Mouse (Mus musculus) heart, embryonic 13.5 days (tissue): ENCODE results near the gene Hscb. TPM values are rescaled to one million over a fixed set of nuclear protein-coding genes. Genes with fewer than 3 reads are reported as not detected.
A peak's percentile ranks its signal among the peaks of the same experiment; 100 is the strongest.

Source experiments
- ATAC-seq: fragments of 200-750 bp; cut with Nextera tagmentation; 2 replicates; pipeline ENCODE4 v1.8.0; 2017; ENCODE audit warnings: moderate TSS enrichment; ENCODE audit not compliant: insufficient number of reproducible peaks, low FRiP score, low TSS enrichment; ENCODE audit errors: extremely low read depth
- H3K27ac ChIP-seq: fragments of 300-500 bp; sonication (generic); replicated peaks from 2 replicates; pipeline ENCODE4 v1.5.1; 2015; ENCODE audit warnings: moderate library complexity, mild to moderate bottlenecking, inconsistent platforms
- H3K27me3 ChIP-seq: fragments of 300-500 bp; sonication (generic); replicated peaks from 2 replicates; pipeline ENCODE4 v1.6.1; 2015; ENCODE audit warnings: mild to moderate bottlenecking, inconsistent platforms
- H3K36me3 ChIP-seq: fragments of 300-500 bp; sonication (generic); 2 replicates; pipeline ENCODE4 v1.6.1; 2015; ENCODE audit warnings: mild to moderate bottlenecking, inconsistent platforms
- H3K4me1 ChIP-seq: fragments of 300-500 bp; sonication (generic); 2 replicates; pipeline ENCODE4 v1.6.1; 2015; ENCODE audit warnings: inconsistent platforms
- H3K4me2 ChIP-seq: fragments of 300-500 bp; sonication (generic); 2 replicates; pipeline ENCODE4 v1.6.1; 2015; ENCODE audit warnings: inconsistent platforms, mild to moderate bottlenecking, moderate library complexity
- H3K4me3 ChIP-seq: fragments of 300-500 bp; sonication (generic); 2 replicates; pipeline ENCODE4 v1.5.1; 2015; ENCODE audit warnings: moderate library complexity, mild to moderate bottlenecking, inconsistent platforms
- H3K9ac ChIP-seq: fragments of 300-500 bp; sonication (generic); 2 replicates; pipeline ENCODE4 v1.6.1; 2015; ENCODE audit warnings: inconsistent platforms, mild to moderate bottlenecking, moderate library complexity
- H3K9me3 ChIP-seq: fragments of 300-500 bp; sonication (generic); 2 replicates; pipeline ENCODE4 v1.6.1; 2016; ENCODE audit warnings: inconsistent platforms
- WGBS: fragments of 180-500 bp; shearing (Covaris S2); methylation state at CpG from one replicate; pipeline ENCODE4 v1.1.7; 2015; ENCODE audit warnings: mixed read lengths; 5-methylcytosine and 5-hydroxymethylcytosine counted together
- polyA plus RNA-seq: library from polyadenylated mRNA; unstranded; fragments of >200 nt; fragmentation: Nextera tagmentation; extraction: Ambion mirVana; gene quantifications from 2 replicates; pipeline ENCODE4 v1.2.1, GENCODE M21; 2015

Gene Hscb
- polyA plus RNA-seq, 1 experiment from 2014 or later: 29.7 TPM

DNA sequence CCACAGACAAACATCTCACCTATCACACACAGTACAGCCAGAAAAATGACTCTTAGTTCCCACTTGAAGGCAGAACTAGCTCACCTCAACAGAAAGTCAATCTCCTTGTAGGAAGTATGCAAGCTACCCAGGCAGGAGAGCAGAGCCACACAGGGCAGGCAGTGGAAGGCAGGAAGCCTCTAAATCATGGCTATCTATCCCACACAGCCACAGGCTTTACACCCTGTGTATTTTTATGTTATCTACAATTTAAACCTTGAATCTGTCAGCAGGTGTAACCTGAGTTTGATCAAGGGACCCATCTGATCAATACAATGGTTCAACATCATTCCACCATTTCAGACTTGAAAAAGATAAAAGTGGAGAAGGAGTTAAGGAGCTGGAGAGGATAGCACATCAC is 36.8 kb downstream of the Hscb start:
- peaks cover 77% of the 10 kb centered on the region for H3K36me3 ChIP-seq

DNA sequence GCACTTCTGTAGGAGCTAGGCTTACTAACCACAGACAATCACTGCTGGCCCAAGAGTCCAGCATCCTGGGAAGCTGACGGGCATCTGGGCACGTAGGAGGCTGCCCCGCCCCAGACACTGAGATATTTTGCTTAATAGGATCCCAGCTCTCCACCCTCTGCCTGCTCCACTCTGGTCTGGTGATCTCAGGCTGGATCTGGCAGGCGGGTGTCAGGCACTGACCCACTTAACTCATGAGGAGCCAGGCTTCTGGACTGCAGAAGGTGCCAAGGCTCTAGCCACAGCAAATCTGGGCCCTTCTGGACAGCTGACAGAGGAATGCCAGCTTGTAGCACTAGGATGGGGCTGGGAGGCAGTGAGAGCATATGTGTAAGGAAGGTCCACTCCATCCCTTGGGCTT is 37.4 kb downstream of the Hscb start:
- Histone ChIP-seq H3K4me2 (no peak overlapping the region), H3K9me3 (no peaks in the 10 kb centered on the region), H3K27ac (no peak overlapping the region), H3K4me1 (peaks cover 52% of the 10 kb centered on the region), H3K9ac (no peak overlapping the region; the same call in 1 of the 2 replicates), H3K27me3 (no peaks in the 10 kb centered on the region), H3K36me3 (peaks cover 79% of the 10 kb centered on the region), H3K4me3 (no peak overlapping the region)
- 73% methylated on average over 4 of the region's 4 CpGs for WGBS
- no peak for ATAC-seq

More for the DNA sequence above, 36.8 kb downstream of the Hscb start:
- Histone ChIP-seq H3K27ac (no peak overlapping the region), H3K27me3 (no peaks in the 10 kb centered on the region), H3K4me2 (no peak overlapping the region), H3K4me1 (peaks cover 54% of the 10 kb centered on the region), H3K9ac (no peak overlapping the region; the same call in none of the 2 replicates), H3K4me3 (no peak overlapping the region), H3K9me3 (no peaks in the 10 kb centered on the region)
- ATAC-seq: no peak

GRCm38 (mm10) chr5:110801036-110801624 is 38.4 kb downstream of the Hscb start:
- Histone ChIP-seq H3K9ac (no peak overlapping the region), H3K4me2 (no peak overlapping the region), H3K27ac (no peak overlapping the region), H3K9me3 (no peaks in the 10 kb centered on the region), H3K27me3 (no peaks in the 10 kb centered on the region), H3K36me3 (peaks cover 79% of the 10 kb centered on the region), H3K4me1 (peaks cover 41% of the 10 kb centered on the region), H3K4me3 (no peak overlapping the region)
- ATAC-seq: no peak
- WGBS: 84% methylated on average over 3 of the region's 3 CpGs

DNA sequence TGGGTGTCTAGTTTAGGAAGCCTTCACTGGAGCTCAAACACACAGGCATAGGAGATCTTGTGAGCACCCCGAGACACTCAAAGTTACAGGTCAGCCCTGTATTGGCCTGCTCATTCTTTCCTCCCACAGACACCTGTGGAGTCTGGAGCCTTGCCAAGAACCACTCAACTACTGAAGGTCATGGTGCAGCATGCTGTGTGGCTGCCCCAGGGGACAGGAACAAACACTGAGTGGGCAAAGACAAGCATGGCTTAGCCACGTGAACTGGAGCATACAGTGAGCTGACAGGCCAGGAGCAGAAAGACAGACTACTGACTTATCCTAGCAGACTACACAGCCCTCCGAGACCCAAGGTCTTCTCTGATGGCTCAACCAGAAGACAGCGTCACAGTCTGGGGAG is 41.9 kb downstream of the Hscb start:
- Histone ChIP-seq H3K36me3 (peaks cover 90% of the 10 kb centered on the region), H3K9ac (0 out of 2 replicates have a peak overlapping the region, but pooled peaks have one; percentile 40), H3K27ac (peak overlapping the region; percentile 45; the same call in 1 of the 2 replicates), H3K4me2 (no peak overlapping the region), H3K4me3 (no peak overlapping the region), H3K27me3 (no peaks in the 10 kb centered on the region), H3K4me1 (peaks cover 26% of the 10 kb centered on the region), H3K9me3 (no peaks in the 10 kb centered on the region)
- ATAC-seq: no peak
- 50% methylated on average over 4 of the region's 4 CpGs for WGBS

GRCm38 (mm10) chr5:110794363-110794762 is 45.2 kb downstream of the Hscb start:
- no peak overlapping the region for H3K4me2 ChIP-seq
- H3K27ac ChIP-seq: no peak overlapping the region
- peaks cover 99% of the 10 kb centered on the region for H3K36me3 ChIP-seq
- no peaks in the 10 kb centered on the region for H3K9me3 ChIP-seq
- no peak for ATAC-seq
- H3K9ac ChIP-seq: no peak overlapping the region
- no peaks in the 10 kb centered on the region for H3K27me3 ChIP-seq
- 88% methylated on average over 7 of the region's 7 CpGs for WGBS
- H3K4me3 ChIP-seq: no peak overlapping the region
- peaks cover 12% of the 10 kb centered on the region for H3K4me1 ChIP-seq

- H3K27ac ChIP-seq: no peak overlapping the region
- no peaks in the 10 kb centered on the region for H3K4me1 ChIP-seq
- ATAC-seq: peak; percentile 39; the same call in 1 of the 2 replicates
- H3K4me3 ChIP-seq: no peak overlapping the region
- H3K9ac ChIP-seq: no peak overlapping the region
- H3K9me3 ChIP-seq: no peaks in the 10 kb centered on the region
- 56% methylated on average over 5 of the region's 5 CpGs for WGBS
- H3K36me3 ChIP-seq: peaks cover 90% of the 10 kb centered on the region
- no peaks in the 10 kb centered on the region for H3K27me3 ChIP-seq
- H3K4me2 ChIP-seq: no peak overlapping the region
Observed at GRCm38 (mm10) chr5:110788684-110789083, 50.9 kb downstream of the Hscb start.

- Histone ChIP-seq H3K9ac (no peak overlapping the region), H3K27ac (no peak overlapping the region), H3K9me3 (no peaks in the 10 kb centered on the region), H3K27me3 (no peaks in the 10 kb centered on the region), H3K4me1 (peaks cover under 1% of the 10 kb centered on the region), H3K4me3 (no peak overlapping the region), H3K4me2 (no peak overlapping the region), H3K36me3 (peaks cover 66% of the 10 kb centered on the region)
- no peak for ATAC-seq
- 73% methylated on average over 11 of the region's 11 CpGs for WGBS
Observed at GRCm38 (mm10) chr5:110786081-110786835, 53.3 kb downstream of the Hscb start.

- peaks cover 42% of the 10 kb centered on the region for H3K36me3 ChIP-seq
- no peak overlapping the region for H3K4me2 ChIP-seq
- no peak overlapping the region for H3K4me3 ChIP-seq
- H3K27me3 ChIP-seq: no peaks in the 10 kb centered on the region
- no peak for ATAC-seq
- no peak overlapping the region for H3K9ac ChIP-seq
- H3K4me1 ChIP-seq: peaks cover 21% of the 10 kb centered on the region
- H3K27ac ChIP-seq: no peak overlapping the region
- H3K9me3 ChIP-seq: no peaks in the 10 kb centered on the region
- WGBS: 75% methylated on average over 8 of the region's 8 CpGs
Observed at GRCm38 (mm10) chr5:110783150-110783549, 56.4 kb downstream of the Hscb start.

DNA sequence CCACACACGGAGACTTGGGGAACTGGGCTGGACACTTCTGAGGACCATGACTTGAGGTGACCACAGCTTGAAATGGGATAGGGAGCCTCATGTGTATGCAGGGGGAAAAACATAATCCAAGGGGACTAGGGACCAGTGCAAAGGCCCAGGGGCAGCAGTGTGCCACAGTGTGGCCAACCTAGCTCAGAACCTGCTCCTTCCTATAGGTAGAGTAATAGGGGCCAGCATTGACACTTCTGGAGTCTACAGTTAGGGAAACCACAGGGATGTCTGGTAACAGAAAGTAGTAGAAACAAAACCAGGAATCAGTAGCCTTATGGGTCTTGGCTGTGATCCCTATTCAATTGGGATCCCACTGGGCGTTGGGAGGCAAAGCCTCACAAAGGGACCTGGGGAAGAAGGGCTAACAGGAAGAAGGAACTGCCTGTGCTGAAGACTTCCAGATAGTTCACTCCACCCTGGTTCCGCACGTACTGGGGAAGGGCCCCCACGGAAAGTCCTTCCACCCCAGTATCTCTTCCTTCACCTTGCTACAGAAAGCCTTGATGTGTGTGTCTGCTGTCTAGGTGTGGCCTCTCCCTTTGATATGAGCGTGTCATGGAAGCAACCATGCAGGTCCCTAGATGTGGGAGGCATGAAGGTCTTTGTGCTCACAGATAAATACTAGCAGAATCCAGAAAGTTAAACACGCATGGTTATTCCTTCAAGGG is 57.9 kb downstream of the Hscb start:
- ATAC-seq: no peak
- Histone ChIP-seq H3K9me3 (no peaks in the 10 kb centered on the region), H3K4me3 (no peak overlapping the region), H3K4me1 (peaks cover 21% of the 10 kb centered on the region), H3K27me3 (no peaks in the 10 kb centered on the region), H3K9ac (no peak overlapping the region), H3K36me3 (peaks cover 42% of the 10 kb centered on the region), H3K27ac (no peak overlapping the region), H3K4me2 (no peak overlapping the region)
- 69% methylated on average over 7 of the region's 7 CpGs for WGBS

DNA sequence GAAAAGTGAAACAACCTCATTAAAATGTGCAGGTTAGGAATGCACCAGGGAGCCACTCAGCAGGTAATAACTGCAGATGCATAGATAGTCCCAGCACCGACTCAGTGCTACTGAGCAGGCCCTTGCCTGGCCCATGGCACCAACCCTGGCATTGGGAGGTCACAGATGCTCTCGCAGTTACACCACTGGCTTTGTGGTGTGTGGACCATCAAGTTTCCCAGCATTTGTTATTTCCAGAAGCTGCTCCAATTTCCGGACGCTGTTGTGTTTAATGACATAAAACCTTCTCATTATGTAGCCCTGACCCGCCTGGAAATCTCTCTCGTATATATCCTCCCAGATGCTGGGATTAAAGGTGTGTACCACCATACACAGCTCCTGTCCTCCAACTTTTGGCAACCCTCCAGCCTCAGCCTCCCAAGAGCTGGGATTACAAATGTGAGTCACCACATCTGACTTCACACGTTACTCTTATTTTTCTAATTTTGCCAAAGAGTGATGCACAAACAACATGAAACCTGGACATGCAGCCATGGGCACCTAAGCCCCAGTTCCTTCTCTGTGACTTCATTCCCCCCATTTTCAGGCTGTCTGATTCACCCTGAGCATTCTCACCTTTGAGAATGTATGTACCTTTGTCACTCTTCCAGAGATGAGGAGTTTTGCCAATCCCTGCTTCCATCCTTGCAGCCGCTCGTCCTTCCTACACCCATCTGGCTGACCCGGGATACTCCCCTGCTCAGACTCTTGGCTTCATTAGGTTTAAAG is 58.6 kb downstream of the Hscb start:
- Histone ChIP-seq H3K27me3 (no peaks in the 10 kb centered on the region), H3K9ac (peak overlapping the region; percentile 84), H3K4me1 (peaks cover 21% of the 10 kb centered on the region), H3K9me3 (no peaks in the 10 kb centered on the region), H3K27ac (no peak overlapping the region; the same call in 1 of the 2 replicates), H3K4me2 (peak overlapping the region; percentile 89), H3K36me3 (peaks cover 42% of the 10 kb centered on the region), H3K4me3 (peak overlapping the region; percentile 83)
- WGBS: 59% methylated on average over 10 of the region's 10 CpGs
- ATAC-seq: no peak
